Comparison of ENCODE assay signal across 7 mouse cellular contexts in the genomic region with DNA sequence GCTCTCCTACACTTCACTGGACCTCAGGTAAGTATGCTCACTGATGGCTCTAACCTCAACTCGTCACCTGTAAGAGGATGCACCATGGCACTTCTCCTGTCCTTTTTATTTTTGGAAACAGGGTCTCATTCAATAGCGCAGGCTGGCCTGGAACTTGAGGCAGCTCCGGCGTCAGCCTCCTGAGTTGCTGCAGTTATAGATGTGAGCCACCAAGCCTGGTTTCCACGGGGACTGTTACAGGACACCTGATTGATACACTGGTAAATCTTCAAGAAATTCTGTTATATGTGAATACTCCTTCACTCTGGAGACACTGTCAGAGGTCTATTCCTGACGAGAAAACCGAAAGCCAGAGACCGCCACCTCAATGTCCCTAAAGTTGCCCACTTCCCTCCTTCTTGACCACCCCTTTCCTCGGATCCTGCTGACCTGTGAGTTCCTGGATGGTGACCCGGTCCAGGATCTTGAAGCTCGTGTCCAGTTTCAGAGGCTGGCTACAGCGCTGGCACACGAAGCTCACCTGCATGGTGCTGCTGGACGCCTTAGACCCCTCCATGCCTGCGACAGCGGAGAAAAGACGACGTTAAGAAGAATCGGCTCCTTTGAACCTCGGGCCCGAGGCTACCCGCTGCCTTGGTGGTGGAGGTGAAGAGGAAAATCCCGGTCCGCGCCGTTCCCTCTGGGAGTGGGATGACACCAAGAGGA. TPM values are rescaled to one million over a fixed set of nuclear protein-coding genes. Genes with fewer than 3 reads are reported as not detected.
DNase-seq lines count a peak whose midpoint lies in the region; ATAC-seq and TF ChIP-seq lines count a peak whose summit lies in the region.

No protein-coding gene starts in this region.

- H3K9me3 ChIP-seq in forebrain, embryonic 10.5 days, result no peaks in the 10 kb centered on the region
- no peaks in the 10 kb centered on the region for H3K9me3 ChIP-seq in liver, embryonic 13.5 days (replicated peaks)
- H3K9me3 ChIP-seq in stomach, postnatal 0 days (ENCODE audit: control insufficient read depth, low read length), result no peaks in the 10 kb centered on the region

- H3K4me2 ChIP-seq in liver, embryonic 13.5 days, result peak overlapping the region; percentile 90
- peak overlapping the region; percentile 97 for H3K4me2 ChIP-seq in stomach, postnatal 0 days (replicated peaks; ENCODE audit: low read depth)

- H3K27ac ChIP-seq in spleen, adult 2 months (ENCODE audit: insufficient read depth, low read length), result peak overlapping the region; percentile 30; the same call in 1 of the 2 replicates
- H3K27ac ChIP-seq in forebrain, embryonic 10.5 days, result peak overlapping the region; percentile 87
- peak overlapping the region; percentile 88 for H3K27ac ChIP-seq in liver, embryonic 13.5 days
- H3K27ac ChIP-seq in stomach, postnatal 0 days (replicated peaks), result peak overlapping the region; percentile 74

- WGBS in spleen, adult 2 months, result 9% methylated on average over 26 of the region's 26 CpGs
- 16% methylated on average over 26 of the region's 26 CpGs for WGBS in forebrain, embryonic 10.5 days
- 8% methylated on average over 26 of the region's 26 CpGs for WGBS in liver, embryonic 13.5 days (ENCODE audit: insufficient replicate concordance)
- 11% methylated on average over 26 of the region's 26 CpGs for WGBS in stomach, postnatal 0 days

- peaks cover 8% of the 10 kb centered on the region; the same call in 1 of the 2 replicates for H3K36me3 ChIP-seq in spleen, adult 2 months (ENCODE audit: control insufficient read depth, insufficient read depth, low read length)
- H3K36me3 ChIP-seq in forebrain, embryonic 10.5 days (replicated peaks), result peaks cover 36% of the 10 kb centered on the region
- H3K36me3 ChIP-seq in liver, embryonic 13.5 days, result peaks cover 38% of the 10 kb centered on the region
- peaks cover 4% of the 10 kb centered on the region; the same call in 1 of the 2 replicates for H3K36me3 ChIP-seq in stomach, postnatal 0 days (ENCODE audit: control insufficient read depth, insufficient read depth, low read length)

- TF ChIP-seq EP300 in stomach, postnatal 0 days (optimal IDR thresholded peaks at IDR 0.05), result no peak

- no peak for TF ChIP-seq POLR2A in spleen, adult 2 months (IDR thresholded peaks at IDR 0.05; ENCODE audit: low read depth, low read length)

- peak overlapping the region; percentile 81 for H3K4me3 ChIP-seq in spleen, adult 2 months (ENCODE audit: extremely low read depth, insufficient read depth, insufficient read length)
- peak overlapping the region; percentile 95 for H3K4me3 ChIP-seq in forebrain, embryonic 10.5 days
- peak overlapping the region; percentile 94 for H3K4me3 ChIP-seq in liver, embryonic 13.5 days (replicated peaks)
- peak overlapping the region; percentile 89 for H3K4me3 ChIP-seq in stomach, postnatal 0 days (ENCODE audit: low read depth, low read length)

- ATAC-seq in liver, embryonic 13.5 days (ENCODE audit: low read depth), result peak; percentile 57
- peak; percentile 11; the same call in 1 of the 2 replicates for ATAC-seq in stomach, postnatal 0 days (ENCODE audit: low FRiP score, low TSS enrichment)

- no peak for DNase-seq in spleen, adult 2 months (ENCODE audit: low read depth in 1 of 2, low spot score in 2 of 2)
- no peak for DNase-seq in spleen, adult 18-20 months
- DNase-seq in forebrain, embryonic 10.5 days (ENCODE audit: extremely low spot score, low spot score), result no peak
- DNase-seq in liver, embryonic 13.5 days, result no peak
- DNase-seq in stomach, postnatal 0 days (ENCODE audit: low spot score), result no peak
- DNase-seq in layer of hippocampus, adult 9-10 months (ENCODE audit: low spot score), result no peak
- no peak for DNase-seq in adrenal gland, adult 18-20 months (ENCODE audit: low spot score in 2 of 2)

- H3K4me1 ChIP-seq in spleen, adult 2 months (ENCODE audit: control insufficient read depth, insufficient read depth, insufficient read length), result peaks cover 9% of the 10 kb centered on the region; the same call in 1 of the 2 replicates
- peaks cover 22% of the 10 kb centered on the region for H3K4me1 ChIP-seq in forebrain, embryonic 10.5 days
- peaks cover 28% of the 10 kb centered on the region for H3K4me1 ChIP-seq in liver, embryonic 13.5 days (replicated peaks)
- peaks cover 7% of the 10 kb centered on the region; the same call in 1 of the 2 replicates for H3K4me1 ChIP-seq in stomach, postnatal 0 days (replicated peaks; ENCODE audit: control insufficient read depth, insufficient read depth)

- peak overlapping the region; percentile 93 for H3K9ac ChIP-seq in liver, embryonic 13.5 days
- peak overlapping the region; percentile 89 for H3K9ac ChIP-seq in stomach, postnatal 0 days (ENCODE audit: low read length)

- H3K27me3 ChIP-seq in spleen, adult 2 months (ENCODE audit: control insufficient read depth, insufficient read depth, low read length), result no peaks in the 10 kb centered on the region
- no peaks in the 10 kb centered on the region for H3K27me3 ChIP-seq in forebrain, embryonic 10.5 days (ENCODE audit: poor library complexity, severe bottlenecking)
- peaks cover 4% of the 10 kb centered on the region; the same call in 1 of the 2 replicates for H3K27me3 ChIP-seq in liver, embryonic 13.5 days
- no peaks in the 10 kb centered on the region for H3K27me3 ChIP-seq in stomach, postnatal 0 days (ENCODE audit: control insufficient read depth, insufficient read depth, low read length)

- no peak for TF ChIP-seq CTCF in spleen, adult 2 months (IDR thresholded peaks at IDR 0.05; ENCODE audit: extremely low read depth, insufficient read depth, insufficient read length, insufficient replicate concordance)
- TF ChIP-seq CTCF in stomach, postnatal 0 days (IDR thresholded peaks at IDR 0.05; ENCODE audit: low read depth), result no peak

RNA-seq across cellular contexts. Expression of gene Becn1, which starts 0.6 kb away (rescaled TPM):
- 64.0 and 98.6 TPM in 2 replicates for polyA plus RNA-seq in spleen, adult 2 months (2012; rRNA removed)
- 144 and 154 TPM in 2 replicates for polyA plus RNA-seq in forebrain, embryonic 10.5 days (2016; fragmentation: Nextera tagmentation; extraction: Ambion mirVana)
- 108 and 112 TPM in 2 replicates for polyA plus RNA-seq in liver, embryonic 13.5 days (2015; fragmentation: Nextera tagmentation; extraction: Ambion mirVana)
- polyA plus RNA-seq in stomach, postnatal 0 days (2015; fragmentation: Nextera tagmentation; extraction: Ambion mirVana), result 102 and 110 TPM in 2 replicates
- total RNA-seq in adrenal gland, adult 18-20 months (2021), result 100 to 1,000 TPM; 151 to 161 TPM

RNA-seq across cellular contexts. Expression of gene Psme3, which starts 14.6 kb away (rescaled TPM):
- 58.1 and 73.8 TPM in 2 replicates for polyA plus RNA-seq in spleen, adult 2 months (2012; rRNA removed)
- 207 and 217 TPM in 2 replicates for polyA plus RNA-seq in forebrain, embryonic 10.5 days (2016; fragmentation: Nextera tagmentation; extraction: Ambion mirVana)
- 198 and 239 TPM in 2 replicates for polyA plus RNA-seq in liver, embryonic 13.5 days (2015; fragmentation: Nextera tagmentation; extraction: Ambion mirVana)
- 64.2 and 66.9 TPM in 2 replicates for polyA plus RNA-seq in stomach, postnatal 0 days (2015; fragmentation: Nextera tagmentation; extraction: Ambion mirVana)
- total RNA-seq in adrenal gland, adult 18-20 months (2021), result 100 to 1,000 TPM; 139 to 164 TPM

RNA-seq across cellular contexts. Expression of gene Coa3, which starts 22.5 kb away (rescaled TPM):
- 148 TPM in 2 replicates for polyA plus RNA-seq in spleen, adult 2 months (2012; rRNA removed)
- 186 and 194 TPM in 2 replicates for polyA plus RNA-seq in forebrain, embryonic 10.5 days (2016; fragmentation: Nextera tagmentation; extraction: Ambion mirVana)
- 125 TPM in 2 replicates for polyA plus RNA-seq in liver, embryonic 13.5 days (2015; fragmentation: Nextera tagmentation; extraction: Ambion mirVana)
- 175 and 180 TPM in 2 replicates for polyA plus RNA-seq in stomach, postnatal 0 days (2015; fragmentation: Nextera tagmentation; extraction: Ambion mirVana)
- 10 to 100 TPM; 79.9 to 86.3 TPM for total RNA-seq in adrenal gland, adult 18-20 months (2021)

RNA-seq across cellular contexts. Expression of gene Cntd1, which starts 22.6 kb away (rescaled TPM):
- 0.06 and 0.19 TPM in 2 replicates for polyA plus RNA-seq in spleen, adult 2 months (2012; rRNA removed)
- polyA plus RNA-seq in forebrain, embryonic 10.5 days (2016; fragmentation: Nextera tagmentation; extraction: Ambion mirVana), result 0.77 and 1.0 TPM in 2 replicates
- 0.63 and 0.85 TPM in 2 replicates for polyA plus RNA-seq in liver, embryonic 13.5 days (2015; fragmentation: Nextera tagmentation; extraction: Ambion mirVana)
- 0.30 and 0.33 TPM in 2 replicates for polyA plus RNA-seq in stomach, postnatal 0 days (2015; fragmentation: Nextera tagmentation; extraction: Ambion mirVana)
- total RNA-seq in adrenal gland, adult 18-20 months (2021), result under 1 TPM; 0.33 to 0.99 TPM

RNA-seq across cellular contexts. Expression of gene Aoc2, which starts 23.4 kb away (rescaled TPM):
- 9.1 and 10.6 TPM in 2 replicates for polyA plus RNA-seq in spleen, adult 2 months (2012; rRNA removed)
- polyA plus RNA-seq in forebrain, embryonic 10.5 days (2016; fragmentation: Nextera tagmentation; extraction: Ambion mirVana), result 2.1 and 2.5 TPM in 2 replicates
- 1.2 and 1.3 TPM in 2 replicates for polyA plus RNA-seq in liver, embryonic 13.5 days (2015; fragmentation: Nextera tagmentation; extraction: Ambion mirVana)
- polyA plus RNA-seq in stomach, postnatal 0 days (2015; fragmentation: Nextera tagmentation; extraction: Ambion mirVana), result 0.39 and 0.41 TPM in 2 replicates
- 1 to 10 TPM; 6.0 to 7.0 TPM for total RNA-seq in adrenal gland, adult 18-20 months (2021)

Comparison
In these comparisons a context has a peak if more than half of its experiments do, and no peak if none do; other contexts are left out.
1. H3K27ac ChIP-seq: peak in every context shown above with its lines; median percentile 88 in liver, embryonic 13.5 days; 87 in forebrain, embryonic 10.5 days; 74 in stomach, postnatal 0 days; 30 in spleen, adult 2 months.